21 mouse cellular contexts compared by ENCODE assay signal in genomic region chr2:166157144-166157543, GRCm38 (mm10). TPM values are rescaled to one million over a fixed set of nuclear protein-coding genes. Genes with fewer than 3 reads are reported as not detected.
DNase-seq lines count a peak whose midpoint lies in the region; TF ChIP-seq lines count a peak whose summit lies in the region.
"Had no signal": no experiment of that assay in that cellular context is flagged by ENCODE, and none has a peak within 500 bp of the region (broad histone marks: within the 10 kb centered on the region; RNA-seq: fewer than 3 reads in every experiment).

No protein-coding gene starts in this region.

- no peak for TF ChIP-seq CTCF in kidney, adult 2 months (conservative IDR thresholded peaks at IDR 0.05; ENCODE audit: insufficient read depth, insufficient read length, low read depth, low read length)

- DNase-seq in kidney, adult 2 months, result peak; percentile 5
- no peak for DNase-seq in kidney, postnatal 10 days
- DNase-seq in WW6 (ENCODE audit: low read depth, low spot score), result peak; percentile 76
- no peak for DNase-seq in limb, embryonic 10.5 days (ENCODE audit: low spot score)
- no peak for DNase-seq in left cerebral cortex, adult 11 months (ENCODE audit: low spot score)
- no peak for DNase-seq in T-cell, adult 2 months (ENCODE audit: low spot score)
- no peak for DNase-seq in heart, postnatal 36 days
- DNase-seq: cerebellum, adult 8-10 months; gastrocnemius, postnatal 36 days; heart, postnatal 10 days; kidney, adult 11 months; liver, embryonic 13.5 days; lung, embryonic 14.5 days; midbrain, embryonic 14.5 days; spleen, adult 18-20 months; thymus, postnatal 36 days had no signal

- intact Hi-C loops in heart, postnatal 36 days (cut with DNase I), result loop anchor here (5.0 kb wide), 2 partner anchors 105 to 145 kb away; no protein-coding TSS in a partner anchor

- WGBS in kidney, adult 2 months, result 75% methylated on average over 2 of the region's 2 CpGs
- 89% methylated on average over 2 of the region's 2 CpGs for WGBS in limb, embryonic 10.5 days

- H3K9me3 ChIP-seq in limb, embryonic 10.5 days (replicated peaks), result no peaks in the 10 kb centered on the region
- H3K9me3 ChIP-seq: embryonic facial prominence, embryonic 13.5 days; hindbrain, embryonic 15.5 days; liver, embryonic 13.5 days had no signal

- no peak overlapping the region for H3K27ac ChIP-seq in kidney, adult 2 months (ENCODE audit: insufficient read depth, low read depth, low read length)
- peak overlapping the region; percentile 100 for H3K27ac ChIP-seq in limb, embryonic 10.5 days
- H3K27ac ChIP-seq: hindbrain, embryonic 15.5 days; kidney, postnatal 0 days; liver, embryonic 13.5 days had no signal

- no peak for TF ChIP-seq POLR2A in kidney, adult 2 months (IDR thresholded peaks at IDR 0.05; ENCODE audit: low read depth, low read length)

- peaks cover 5% of the 10 kb centered on the region for H3K4me1 ChIP-seq in kidney, adult 2 months (ENCODE audit: control insufficient read depth, insufficient read depth, low read length)
- H3K4me1 ChIP-seq in limb, embryonic 10.5 days, result peaks cover 66% of the 10 kb centered on the region

- no peaks in the 10 kb centered on the region for H3K27me3 ChIP-seq in kidney, adult 2 months (replicated peaks; ENCODE audit: control insufficient read depth, insufficient read depth, low read length)
- H3K27me3 ChIP-seq in limb, embryonic 10.5 days (ENCODE audit: low read depth, poor library complexity, severe bottlenecking), result no peaks in the 10 kb centered on the region
- H3K27me3 ChIP-seq: embryonic facial prominence, embryonic 13.5 days had no signal

- H3K36me3 ChIP-seq in kidney, adult 2 months (ENCODE audit: control insufficient read depth, insufficient read depth, low read length), result no peaks in the 10 kb centered on the region
- no peaks in the 10 kb centered on the region for H3K36me3 ChIP-seq in limb, embryonic 10.5 days
- H3K36me3 ChIP-seq: embryonic facial prominence, embryonic 13.5 days; hindbrain, embryonic 15.5 days; liver, embryonic 13.5 days had no signal

- no peak overlapping the region for H3K4me3 ChIP-seq in kidney, adult 2 months (ENCODE audit: insufficient read depth, low read depth, low read length)
- peak overlapping the region; percentile 32; the same call in 1 of the 2 replicates for H3K4me3 ChIP-seq in limb, embryonic 10.5 days
- H3K4me3 ChIP-seq: embryonic facial prominence, embryonic 13.5 days; hindbrain, embryonic 15.5 days; liver, embryonic 13.5 days; myocyte had no signal

RNA-seq across cellular contexts. Expression of gene Sulf2, which starts 1.7 kb away (rescaled TPM):
- polyA plus RNA-seq in kidney, adult 2 months (2012; rRNA removed), result 18.6 and 23.8 TPM in 2 replicates
- 157 and 188 TPM in 2 replicates for polyA plus RNA-seq in limb, embryonic 10.5 days (2016; fragmentation: Nextera tagmentation; extraction: Ambion mirVana)
- 10 to 100 TPM; 37.9 to 42.1 TPM for total RNA-seq in heart, postnatal 36 days (2021)
- total RNA-seq: CH12.LX had no signal

Comparison
In these comparisons a context has a peak if more than half of its experiments do, and no peak if none do; other contexts are left out.
1. DNase-seq: peak in kidney, adult 2 months (single experiment) and WW6 (single experiment); none in kidney, postnatal 10 days (single experiment), limb, embryonic 10.5 days (single experiment), left cerebral cortex, adult 11 months (single experiment), T-cell, adult 2 months (single experiment) and heart, postnatal 36 days (0 of 2).